Mouse (Mus musculus): ENCODE data around the gene Fbxl8. TPM values are rescaled to one million over a fixed set of nuclear protein-coding genes. Genes with fewer than 3 reads are reported as not detected.

Gene Fbxl8
- total RNA-seq, 4 experiments from 2014 or later: 0.50 to 1.6 (median 1.1) TPM

GRCm38 (mm10) chr8:105303874-105304273 is 39.4 kb downstream of the Fbxl8 start:
- DNase-seq (ENCODE audit: low spot score in 2 of 2): no peak

DNA sequence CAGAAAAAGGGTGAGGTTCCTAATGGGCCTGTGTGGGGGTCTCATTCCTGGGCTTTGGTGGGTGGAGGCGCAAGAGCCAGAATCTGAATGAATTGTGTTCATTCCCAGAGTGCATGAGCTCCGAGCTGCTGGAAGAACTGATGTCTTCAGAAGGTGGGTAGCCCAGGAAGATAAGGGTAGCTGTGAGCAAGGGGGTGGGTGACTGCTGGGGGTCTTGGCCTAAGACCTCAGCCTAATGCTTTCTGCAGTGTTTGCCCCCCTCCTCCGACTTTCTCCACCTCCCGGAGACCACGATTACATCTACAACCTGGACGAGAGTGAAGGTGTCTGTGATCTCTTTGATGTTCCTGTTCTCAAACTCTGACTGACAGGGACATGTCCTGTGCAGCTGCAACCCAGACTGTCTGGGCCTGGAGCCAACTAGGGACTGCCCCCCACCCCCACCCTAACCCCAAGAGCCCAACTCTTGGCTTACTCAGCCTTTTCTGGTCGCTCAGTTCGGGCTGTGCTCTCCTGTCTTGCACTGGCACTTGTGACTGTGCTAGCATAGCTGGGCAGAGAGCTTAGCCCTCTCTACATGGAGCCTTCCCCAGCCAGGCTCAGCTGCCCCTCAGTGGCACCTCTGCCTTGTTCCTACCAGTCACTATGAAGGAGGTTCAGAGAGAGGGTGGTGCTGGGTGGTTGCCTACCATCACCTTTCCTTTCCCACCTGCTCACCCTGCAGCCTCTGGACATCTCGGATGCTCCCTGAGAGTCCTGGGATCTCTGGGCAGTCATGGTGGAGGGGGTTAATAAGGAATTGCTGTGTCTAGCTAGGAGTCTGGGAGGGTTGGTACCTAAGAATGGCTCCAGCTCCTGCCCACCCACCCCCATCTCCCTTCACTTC is 40.1 kb downstream of the Fbxl8 start:
- DNase-seq (ENCODE audit: low spot score in 2 of 2): no peak

DNA sequence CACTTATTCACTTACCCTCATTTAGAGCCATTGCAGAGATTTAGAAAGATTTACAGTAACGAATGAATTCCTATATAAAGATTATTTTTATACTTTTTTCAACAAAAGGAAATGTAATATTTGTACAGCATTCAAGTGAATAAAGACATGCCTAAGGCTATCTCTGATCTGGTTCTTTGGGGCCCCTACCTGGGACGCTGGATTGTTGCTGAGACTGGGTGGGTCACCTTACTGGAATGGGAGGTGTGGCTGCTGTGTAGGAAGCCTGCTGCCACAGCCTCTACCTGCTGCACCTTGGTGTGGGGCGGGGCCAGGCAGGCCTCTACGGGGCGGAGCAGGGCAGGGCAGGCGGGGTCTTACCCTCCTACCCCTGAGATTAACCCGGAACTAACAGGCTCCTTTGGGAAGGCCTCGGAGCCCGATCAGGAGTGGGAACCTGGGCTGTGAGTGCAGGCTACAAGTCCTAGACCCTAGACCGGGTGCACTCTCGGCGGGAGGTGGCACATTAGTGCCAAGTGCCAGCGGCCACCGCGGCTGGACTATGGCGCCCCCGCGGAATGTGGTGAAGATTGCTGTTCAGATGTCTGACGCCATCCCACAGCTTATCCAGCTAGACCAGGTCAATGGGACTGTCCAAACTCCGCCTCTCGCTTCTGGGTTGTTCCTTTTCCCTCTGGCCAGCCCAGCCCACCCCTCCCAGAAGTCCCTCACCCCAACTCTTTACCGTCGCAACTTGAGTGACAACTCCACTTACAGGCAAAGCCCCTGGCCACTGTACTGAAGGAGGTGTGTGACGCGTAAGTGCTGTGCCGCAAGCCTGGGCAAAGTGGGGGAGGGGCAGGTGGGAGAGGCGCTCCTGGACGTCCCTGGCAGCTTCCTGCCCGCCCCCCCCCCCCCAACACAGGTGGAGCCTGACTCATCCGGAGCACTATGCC is 41.0 kb downstream of the Fbxl8 start, which contains the start of gene Elmo3:
Elmo3 (plus strand) TSS at position 391 of the 935 bp plus-strand sequence.
- DNase-seq (ENCODE audit: low spot score in 2 of 2): no peak

- DNase-seq (ENCODE audit: low spot score in 2 of 2): no peak
Observed at GRCm38 (mm10) chr8:105306146-105306691, 41.8 kb downstream of the Fbxl8 start.

GRCm38 (mm10) chr8:105307670-105308069 is 43.2 kb downstream of the Fbxl8 start:
- DNase-seq (ENCODE audit: low spot score in 2 of 2): no peak

DNA sequence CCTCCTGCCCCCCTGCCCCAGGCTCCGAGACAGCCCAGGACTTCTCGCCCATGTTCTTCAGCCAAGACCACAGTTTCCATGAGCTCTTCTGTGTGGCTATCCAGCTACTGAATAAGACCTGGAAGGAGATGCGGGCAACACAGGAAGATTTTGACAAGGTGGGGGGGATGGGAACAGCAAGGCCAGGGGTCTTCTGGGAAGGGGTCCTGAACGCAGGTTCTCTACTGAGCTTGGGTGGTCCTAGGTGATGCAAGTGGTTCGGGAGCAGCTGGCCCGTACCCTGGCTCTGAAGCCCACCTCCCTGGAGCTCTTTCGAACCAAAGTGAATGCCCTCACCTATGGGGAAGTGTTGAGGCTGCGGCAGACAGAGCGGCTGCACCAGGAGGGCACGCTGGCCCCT is 44.0 kb downstream of the Fbxl8 start:
- DNase-seq (ENCODE audit: low spot score in 2 of 2): no peak

- no peak for DNase-seq (ENCODE audit: low spot score in 2 of 2)
Observed at GRCm38 (mm10) chr8:105309142-105309847, 44.8 kb downstream of the Fbxl8 start.

- DNase-seq (ENCODE audit: low spot score in 2 of 2): no peak
Observed at GRCm38 (mm10) chr8:105310118-105310517, 45.7 kb downstream of the Fbxl8 start.

DNA sequence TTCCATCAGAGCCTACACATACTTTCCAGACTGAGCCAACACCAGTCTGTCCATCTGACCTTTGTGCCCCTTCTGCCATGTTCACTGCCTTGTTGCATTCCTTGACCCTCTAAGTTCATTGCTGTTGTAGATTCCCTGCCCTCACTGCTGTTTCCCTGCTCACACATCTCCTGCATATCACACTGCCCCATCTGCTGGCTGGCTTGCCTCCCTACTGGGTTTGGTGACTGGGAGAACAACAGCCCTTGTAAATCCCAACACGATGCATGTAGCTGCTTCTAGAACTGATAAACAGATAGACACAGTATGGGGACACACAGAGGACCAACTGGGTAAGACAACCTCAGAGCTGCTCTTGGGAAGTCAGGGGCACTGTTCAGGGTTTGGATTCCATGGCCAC is 47.3 kb downstream of the Fbxl8 start:
- no peak for DNase-seq (ENCODE audit: low spot score in 2 of 2)

DNA sequence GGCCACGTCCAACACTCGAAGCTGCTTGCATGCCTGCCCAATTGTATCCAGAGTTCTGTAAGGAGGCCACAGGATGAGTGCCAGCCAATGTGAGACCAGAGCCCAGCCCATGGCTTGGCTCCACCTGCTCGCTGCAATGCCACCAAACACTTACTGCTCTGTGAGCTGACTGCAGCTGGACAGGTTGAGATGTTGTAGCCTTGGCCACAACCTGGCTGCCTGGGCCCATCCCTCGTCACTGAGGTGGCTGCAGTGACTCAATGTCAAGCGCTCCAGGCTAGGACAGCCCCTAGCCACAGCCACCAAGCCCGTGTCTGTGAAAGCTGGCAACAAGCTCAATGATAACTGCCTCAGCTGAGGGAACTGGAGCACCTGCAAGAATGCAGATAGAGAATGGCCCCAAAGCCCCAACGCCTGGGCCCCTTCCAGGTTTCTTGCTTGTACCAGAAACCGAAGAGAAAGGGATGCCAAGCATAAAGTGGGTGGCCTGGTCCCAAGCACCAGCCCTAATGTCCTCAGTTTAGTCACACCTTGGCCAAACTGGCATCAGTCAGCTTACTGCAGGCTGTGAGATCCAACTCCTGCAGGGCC is 48.5 kb downstream of the Fbxl8 start:
- DNase-seq (ENCODE audit: low spot score in 2 of 2): no peak

- no peak for DNase-seq (ENCODE audit: low spot score in 2 of 2)
Observed at GRCm38 (mm10) chr8:105313622-105314402, 49.4 kb downstream of the Fbxl8 start.

GRCm38 (mm10) chr8:105315073-105315769 is 50.8 kb downstream of the Fbxl8 start:
- no peak for DNase-seq (ENCODE audit: low spot score in 2 of 2)

DNA sequence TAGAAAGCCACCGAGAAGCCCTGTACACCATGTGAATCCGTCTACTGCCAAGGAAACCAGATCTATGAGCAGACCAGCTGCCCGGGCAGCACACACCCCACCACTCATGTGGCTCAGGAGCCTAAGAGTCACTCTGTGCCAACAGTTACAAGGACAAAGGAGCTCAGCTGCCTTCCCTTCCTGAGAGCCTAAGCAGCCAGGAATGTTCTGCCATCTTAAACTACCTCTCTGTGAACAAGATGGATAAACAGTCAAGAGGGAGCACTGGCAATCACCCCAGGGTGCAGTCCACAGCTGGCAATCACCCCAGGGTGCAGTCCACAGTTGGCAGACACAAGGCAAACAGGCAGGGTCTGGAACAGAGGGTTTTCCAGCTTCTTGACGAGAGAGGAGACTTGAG is 53.5 kb downstream of the Fbxl8 start:
- DNase-seq (ENCODE audit: low spot score in 2 of 2): no peak

DNA sequence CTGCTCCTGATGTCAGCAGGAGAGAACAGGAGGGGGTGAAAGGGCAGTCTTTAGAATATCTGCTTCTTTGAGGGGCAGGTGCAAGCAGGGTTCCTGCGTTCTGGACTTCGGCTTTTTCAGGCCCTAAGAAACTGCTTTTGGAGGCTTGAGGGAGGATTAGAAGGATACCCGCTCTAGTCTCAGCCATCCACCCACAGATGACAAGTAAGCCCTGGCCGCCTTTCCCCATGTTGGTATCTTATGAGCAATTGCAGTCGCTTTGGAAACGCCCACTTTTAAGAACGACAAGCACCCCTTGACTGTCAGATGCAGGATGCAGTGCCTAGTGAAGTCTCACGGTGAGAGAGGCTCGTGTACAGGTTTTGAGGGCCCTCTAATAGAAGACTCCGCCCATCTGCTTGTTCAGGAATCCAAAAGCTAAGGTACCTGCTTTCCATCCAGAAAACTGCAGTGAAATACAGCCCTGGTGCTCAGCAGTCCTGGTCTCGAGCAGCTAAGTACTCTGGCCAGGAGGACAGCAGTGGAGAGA is 54.3 kb downstream of the Fbxl8 start:
- no peak for DNase-seq (ENCODE audit: low spot score in 2 of 2)

Small RNA genes lying within 50 kb of the gene (microRNA-seq; reads per million reads assigned to microRNA genes)
- gene Gm27320: 0 reads per million in 2 experiments
- 13,316 to 13,942 reads per million in 2 experiments for gene Mir328

Other genes starting within 250 kb of the Fbxl8 start
- gene Ces3a, start 216.0 kb upstream of the Fbxl8 start, total RNA-seq (2022): not detected
- not detected for gene Ces3b, start 180.9 kb upstream of the Fbxl8 start, total RNA-seq (2022)
- gene Ces4a, start 132.8 kb upstream of the Fbxl8 start, total RNA-seq (2022): not detected
- 10 to 100 TPM; 17.4 to 21.8 (median 18.4) TPM for gene Cbfb, start 94.0 kb upstream of the Fbxl8 start, total RNA-seq (2022)
- 10 to 100 TPM; 34.1 to 41.5 (median 38.7) TPM for gene D230025D16Rik, start 39.5 kb upstream of the Fbxl8 start, total RNA-seq (2022)
- 1 to 10 TPM; 4.2 to 5.4 (median 4.8) TPM for gene B3gnt9, start 9.5 kb upstream of the Fbxl8 start, total RNA-seq (2022)
- gene Tradd, start within 50 bp of the Fbxl8 start, total RNA-seq (2022): 10 to 100 TPM in 2 of 4 experiments, 1 to 10 TPM in 2; 7.9 to 10.9 (median 9.6) TPM
- gene Hsf4, start 5.2 kb downstream of the Fbxl8 start, total RNA-seq (2022): 10 to 100 TPM; 21.3 to 25.7 (median 22.9) TPM
- 10 to 100 TPM; 10.6 to 13.8 (median 13.1) TPM for gene Nol3, start 11.5 kb downstream of the Fbxl8 start, total RNA-seq (2022)
- gene 4931428F04Rik, start 25.2 kb downstream of the Fbxl8 start, total RNA-seq (2022): 10 to 100 TPM; 22.0 to 26.7 (median 24.2) TPM
- gene Exoc3l, start 31.5 kb downstream of the Fbxl8 start, total RNA-seq (2022): 1 to 10 TPM; 1.4 to 2.2 (median 1.8) TPM
- gene E2f4, start 33.0 kb downstream of the Fbxl8 start, total RNA-seq (2022): 10 to 100 TPM; 31.2 to 39.0 (median 34.8) TPM
- 1 to 10 TPM; 1.5 to 3.0 (median 2.3) TPM for gene Elmo3, start 41.0 kb downstream of the Fbxl8 start, total RNA-seq (2022)
- gene Lrrc29, start 61.6 kb downstream of the Fbxl8 start, total RNA-seq (2022): 1 to 10 TPM; 5.8 to 8.7 (median 7.1) TPM
- gene Tmem208, start 61.7 kb downstream of the Fbxl8 start, total RNA-seq (2022): 10 to 100 TPM; 33.7 to 46.5 (median 40.0) TPM
- gene Fhod1, start 83.3 kb downstream of the Fbxl8 start, total RNA-seq (2022): 1 to 10 TPM; 2.5 to 5.2 (median 4.0) TPM
- gene Slc9a5, start 84.2 kb downstream of the Fbxl8 start, total RNA-seq (2022): 10 to 100 TPM; 28.9 to 30.7 (median 29.7) TPM
- gene Plekhg4, start 108.6 kb downstream of the Fbxl8 start, total RNA-seq (2022): 1 to 10 TPM; 1.3 to 2.5 (median 1.6) TPM
- not detected for gene Kctd19, start 148.9 kb downstream of the Fbxl8 start, total RNA-seq (2022)
- gene Lrrc36, start 148.9 kb downstream of the Fbxl8 start, total RNA-seq (2022): under 1 TPM; 0.40 to 0.82 (median 0.62) TPM
- 10 to 100 TPM; 59.3 to 66.5 (median 60.9) TPM for gene Tppp3, start 206.9 kb downstream of the Fbxl8 start, total RNA-seq (2022)
- 10 to 100 TPM; 38.3 to 45.8 (median 42.9) TPM for gene Zdhhc1, start 232.3 kb downstream of the Fbxl8 start, total RNA-seq (2022)

Data from left cerebral cortex, adult 8-10 months (tissue).